Mouse (Mus musculus): ENCODE measurements around the gene Rbx1.
"Not testable (repeated sequence)": the region's sequence is repeated elsewhere in the genome, so short reads cannot be mapped to it uniquely, and the experiment has no call there.

Gene Rbx1

DNA sequence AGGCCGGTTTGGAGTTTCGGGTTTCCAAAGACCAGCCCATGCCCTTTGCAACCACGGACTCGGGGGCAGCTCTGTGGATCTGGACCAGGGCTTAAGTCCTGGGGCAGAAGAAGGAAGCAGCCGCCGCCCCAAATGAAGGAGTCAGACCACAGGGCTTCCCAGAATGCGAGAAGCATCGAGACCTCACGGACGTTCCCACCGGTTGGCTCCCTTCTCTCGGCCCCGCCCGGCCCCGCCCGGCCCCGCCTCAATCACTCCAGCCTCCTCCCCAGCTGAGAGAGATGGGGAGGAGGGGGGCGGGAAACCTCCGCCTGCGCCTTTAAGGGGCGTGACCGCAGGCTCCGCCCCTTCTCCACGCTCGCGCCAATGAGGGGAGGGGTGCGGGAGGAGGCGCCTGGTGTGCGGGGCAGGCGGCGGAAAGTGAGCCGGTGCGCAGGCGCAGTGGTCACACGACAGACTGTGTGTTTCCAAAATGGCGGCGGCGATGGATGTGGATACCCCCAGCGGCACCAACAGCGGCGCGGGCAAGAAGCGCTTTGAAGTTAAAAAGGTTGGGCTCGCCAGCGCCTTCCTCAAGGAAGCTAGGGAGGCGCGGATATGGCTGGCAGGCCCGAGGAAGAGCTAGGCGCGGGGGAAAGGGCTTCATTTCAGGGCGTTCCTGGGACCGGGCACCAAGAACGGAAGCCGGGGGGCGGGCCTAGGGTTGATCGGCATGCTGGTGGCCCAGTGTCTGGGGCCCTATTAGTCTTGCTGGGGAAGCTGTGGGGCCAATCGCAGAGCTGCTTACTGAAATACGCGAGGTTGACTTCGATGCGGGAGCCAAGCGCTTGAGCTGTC lies at the start of gene Rbx1:
Gene Rbx1, plus strand, starts transcription at position 396 of the 837 bp plus-strand sequence.
- DNase-seq (ENCODE audit: low read depth, low spot score): peak; percentile 99

DNA sequence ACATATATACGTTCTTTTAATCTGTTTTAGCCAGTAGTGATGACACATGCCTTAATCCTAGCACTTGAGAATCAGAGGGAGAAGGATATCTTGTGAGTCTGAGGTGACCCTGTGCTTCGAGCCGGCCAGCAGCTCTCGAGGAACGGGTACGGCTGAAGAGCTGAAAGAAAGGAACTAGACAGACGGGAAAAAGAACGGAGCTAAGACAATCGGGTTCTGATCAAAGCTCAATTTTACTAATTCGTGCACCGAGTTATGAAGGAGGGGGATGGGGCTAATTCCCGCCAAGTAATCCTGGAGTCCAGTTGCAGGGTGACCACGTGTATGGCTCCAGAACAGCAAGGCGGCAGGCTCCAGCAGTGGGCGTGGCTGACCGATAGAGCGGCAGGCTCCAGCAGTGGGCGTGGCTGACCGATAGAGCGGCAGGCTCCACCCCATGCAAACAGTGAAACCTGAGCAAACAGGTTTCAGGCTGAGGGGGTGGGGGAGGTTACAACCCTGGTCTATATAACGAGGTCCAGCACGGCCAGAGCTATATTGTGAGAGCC lies 49.3 kb upstream of the Rbx1 start:
- peak; percentile 64 for DNase-seq (ENCODE audit: low read depth, low spot score)

GRCm38 (mm10) chr15:81418065-81418464 lies 48.0 kb upstream of the Rbx1 start:
- DNase-seq (ENCODE audit: low read depth, low spot score): no peak

GRCm38 (mm10) chr15:81421454-81421853 lies 44.6 kb upstream of the Rbx1 start:
- no peak for DNase-seq (ENCODE audit: low read depth, low spot score)

- DNase-seq (ENCODE audit: low read depth, low spot score): no peak
These were observed 43.9 kb upstream of the Rbx1 start for GRCm38 (mm10) chr15:81422156-81422681.

GRCm38 (mm10) chr15:81425311-81425710 lies 40.8 kb upstream of the Rbx1 start:
- DNase-seq (ENCODE audit: low read depth, low spot score): no peak

DNA sequence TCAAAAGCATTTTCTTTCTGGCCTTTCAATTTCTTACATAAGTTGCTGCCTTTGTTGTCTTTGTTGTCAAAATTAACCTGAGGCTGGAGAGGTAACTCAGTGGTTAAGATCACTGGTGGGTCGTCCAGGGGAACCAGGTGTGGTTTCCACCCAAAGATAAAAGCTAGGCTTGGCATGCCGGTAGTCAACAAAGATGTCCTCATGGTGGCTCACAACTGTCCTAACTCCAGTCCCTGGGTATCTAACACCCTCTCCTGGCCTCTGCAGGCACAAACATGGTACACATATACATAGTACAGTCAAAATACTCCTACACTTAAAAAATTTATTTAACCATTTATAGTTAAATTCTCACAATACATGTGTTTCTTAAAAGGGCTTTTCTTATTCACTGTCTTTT lies 38.1 kb upstream of the Rbx1 start:
- no peak for DNase-seq (ENCODE audit: low read depth, low spot score)

GRCm38 (mm10) chr15:81431195-81431594 lies 34.9 kb upstream of the Rbx1 start:
- no peak for DNase-seq (ENCODE audit: low read depth, low spot score)

- DNase-seq (ENCODE audit: low read depth, low spot score): no peak
These were observed 27.8 kb upstream of the Rbx1 start for GRCm38 (mm10) chr15:81438345-81438744.

DNA sequence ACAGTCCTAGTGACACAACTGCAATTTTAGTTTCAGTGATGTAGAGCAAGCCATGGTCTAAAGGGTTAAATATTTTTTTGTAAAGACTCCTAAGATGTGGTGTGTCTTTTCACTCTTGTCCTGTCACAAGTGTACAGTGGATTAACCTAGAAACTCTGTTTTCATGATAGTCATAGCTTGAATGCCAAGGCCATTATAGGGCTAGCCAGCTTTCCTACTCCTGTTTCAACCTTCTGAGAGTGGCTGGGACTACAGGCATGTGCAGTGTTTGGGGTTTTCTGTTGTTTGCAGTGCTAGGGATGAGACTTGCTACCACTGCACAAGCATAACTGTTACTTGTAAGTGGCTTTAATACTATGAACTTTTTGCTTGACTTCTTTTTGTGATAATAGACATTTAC lies 26.9 kb upstream of the Rbx1 start:
- DNase-seq (ENCODE audit: low read depth, low spot score): no peak

GRCm38 (mm10) chr15:81448463-81448862 lies 17.6 kb upstream of the Rbx1 start:
- peak; percentile 83 for DNase-seq (ENCODE audit: low read depth, low spot score)

GRCm38 (mm10) chr15:81461523-81461922 lies 4.6 kb upstream of the Rbx1 start:
- no peak for DNase-seq (ENCODE audit: low read depth, low spot score)

- no peak for DNase-seq (ENCODE audit: low read depth, low spot score)
These were observed 958 bp upstream of the Rbx1 start for GRCm38 (mm10) chr15:81465016-81465660.

- no peak for DNase-seq (ENCODE audit: low read depth, low spot score)
These were observed 630 bp downstream of the Rbx1 start for GRCm38 (mm10) chr15:81466738-81467113.

DNA sequence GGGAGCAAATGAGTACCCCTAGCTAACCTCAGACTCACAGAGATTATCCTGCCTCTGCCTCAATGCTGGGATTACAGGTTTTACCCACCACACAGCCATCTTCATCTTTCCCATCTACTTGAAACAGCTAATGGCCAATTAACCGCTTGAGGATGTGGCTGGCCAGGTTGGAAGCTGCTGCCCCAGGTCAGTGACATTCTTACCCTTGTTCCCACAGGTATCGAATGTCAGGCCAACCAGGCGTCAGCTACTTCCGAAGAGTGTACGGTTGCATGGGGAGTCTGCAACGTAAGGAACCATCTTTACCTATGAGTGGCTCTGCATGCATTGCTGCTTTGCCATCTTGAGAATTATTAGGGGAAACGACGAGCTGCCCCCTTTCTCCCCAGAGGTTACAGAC lies 4.6 kb downstream of the Rbx1 start:
- DNase-seq (ENCODE audit: low read depth, low spot score): no peak

DNA sequence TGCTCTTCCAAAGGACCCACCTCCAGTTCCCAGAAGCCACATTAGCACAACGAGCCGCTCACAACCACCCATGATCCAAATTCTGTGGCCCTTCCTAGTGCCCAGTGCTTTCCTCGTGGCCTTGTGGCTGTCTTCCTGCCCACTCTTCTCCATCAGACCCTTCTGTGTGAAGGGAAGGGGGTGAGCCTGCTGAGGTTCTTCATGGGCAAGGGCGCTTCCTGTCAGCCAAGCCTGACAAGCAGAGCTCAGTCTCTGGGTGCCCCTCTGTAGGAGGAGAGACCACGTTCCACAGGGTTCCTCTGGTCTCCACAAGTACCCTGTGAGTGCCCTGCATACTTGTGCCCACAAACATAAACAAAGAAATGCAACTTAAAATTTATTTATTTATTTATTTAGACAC lies 6.2 kb downstream of the Rbx1 start:
- DNase-seq (ENCODE audit: low read depth, low spot score): no peak

- DNase-seq (ENCODE audit: low read depth, low spot score): no peak
These were observed 9.6 kb downstream of the Rbx1 start for GRCm38 (mm10) chr15:81475654-81476053.

- DNase-seq (ENCODE audit: low read depth, low spot score): peak; percentile 40
These were observed 10.5 kb downstream of the Rbx1 start for GRCm38 (mm10) chr15:81476597-81476996.

GRCm38 (mm10) chr15:81479446-81480213 lies 13.5 kb downstream of the Rbx1 start:
- no peak for DNase-seq (ENCODE audit: low read depth, low spot score)

GRCm38 (mm10) chr15:81480284-81480683 lies 14.2 kb downstream of the Rbx1 start:
- not testable (repeated sequence) for DNase-seq (ENCODE audit: low read depth, low spot score)

DNA sequence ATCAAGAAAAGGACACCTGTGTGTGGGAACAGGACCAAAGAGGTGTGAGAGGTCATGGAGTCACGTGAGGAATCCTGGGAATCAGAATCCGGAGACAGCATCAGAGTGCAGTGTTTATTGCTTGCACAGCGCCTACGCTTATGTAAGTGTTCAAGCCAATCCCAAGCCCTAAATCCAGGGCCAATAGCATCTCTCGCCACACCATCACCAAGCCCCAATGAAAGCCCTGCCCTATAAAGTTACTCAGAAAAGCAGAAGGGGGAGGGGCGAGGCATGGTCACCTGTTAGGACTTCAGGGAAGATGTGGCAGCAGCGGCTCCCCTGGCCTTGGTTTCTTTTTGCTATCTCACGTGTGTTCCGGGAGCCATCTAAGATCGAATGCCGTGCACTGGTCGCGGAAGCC lies 14.9 kb downstream of the Rbx1 start:
- DNase-seq (ENCODE audit: low read depth, low spot score): no peak

DNA sequence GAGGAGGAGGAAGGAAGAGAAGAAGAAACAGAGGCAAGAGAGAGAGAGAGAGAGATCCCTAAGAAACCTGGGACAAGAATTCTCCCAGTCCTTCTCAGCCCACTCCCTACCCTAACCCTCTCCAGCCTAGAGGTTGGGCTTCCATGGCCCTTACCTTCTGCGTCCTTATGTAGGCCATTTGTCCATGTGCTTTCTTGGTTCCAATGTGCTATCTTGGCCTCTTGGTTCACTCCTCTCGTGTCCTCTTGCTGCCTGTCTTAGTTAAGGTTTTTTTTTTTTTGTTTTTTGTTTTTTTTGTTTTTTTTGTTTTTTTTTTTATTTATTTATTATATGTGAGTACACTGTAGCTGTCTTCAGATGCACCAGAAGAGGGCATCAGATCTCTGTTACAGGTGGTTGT lies 16.9 kb downstream of the Rbx1 start:
- no peak for DNase-seq (ENCODE audit: low read depth, low spot score)
